Mouse (Mus musculus): ENCODE measurements around the gene Zscan26.

DNA sequence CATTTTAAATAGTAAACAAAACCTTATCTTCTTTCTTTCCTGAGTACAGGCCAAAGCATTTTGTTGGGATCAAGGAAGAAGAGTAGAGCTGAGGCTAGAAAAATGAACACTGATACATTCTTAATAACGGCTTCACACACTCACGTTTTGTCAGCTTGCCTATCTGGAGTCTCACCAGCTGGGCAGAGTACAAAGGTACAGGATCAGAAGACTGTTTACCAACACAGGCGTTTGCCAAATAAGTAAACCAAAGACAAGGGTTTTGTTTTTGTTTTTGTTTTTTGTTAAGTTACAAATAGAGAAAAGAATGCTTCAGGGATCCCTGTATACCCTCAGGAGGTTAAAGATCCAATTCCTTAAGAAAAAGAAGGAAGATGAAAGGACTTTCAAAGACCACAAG lies 52.4 kb downstream of the Zscan26 start:
- TF ChIP-seq CTCF (IDR thresholded peaks at IDR 0.05): no peak
- no peak for TF ChIP-seq EP300 (IDR thresholded peaks at IDR 0.05; ENCODE audit: insufficient read depth, low read depth, low read length)
